Mouse (Mus musculus): ENCODE data around the gene Adgrl3. TPM values are rescaled to one million over a fixed set of nuclear protein-coding genes. Genes with fewer than 3 reads are reported as not detected.

The Adgrl3 gene
- total RNA-seq, 2 experiments from 2014 or later, result 204 to 219 TPM

DNA sequence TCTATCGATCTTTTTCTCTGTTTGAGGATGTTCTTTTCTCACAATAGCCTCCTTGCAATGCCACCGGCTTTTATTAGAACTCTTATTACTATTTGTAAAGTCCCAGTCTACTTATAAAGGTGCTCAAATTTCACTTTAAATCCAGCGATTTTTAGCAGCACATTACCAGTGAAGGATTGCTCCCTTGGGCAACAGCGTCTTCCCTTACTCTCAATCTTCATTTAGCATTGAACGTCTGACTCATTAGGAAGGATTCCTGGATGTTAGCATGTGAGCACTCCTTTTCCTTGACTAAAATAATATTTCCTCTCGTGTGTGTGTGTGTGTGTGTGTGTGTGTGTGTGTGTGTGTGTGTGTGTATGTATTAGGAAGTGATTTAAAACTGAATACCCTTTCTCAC lies 578.1 kb downstream of the Adgrl3 start:
- intact Hi-C loops (cut with DNase I), result no loop called here
- DNase-seq (ENCODE audit: low spot score in 2 of 2), result no peak

DNA sequence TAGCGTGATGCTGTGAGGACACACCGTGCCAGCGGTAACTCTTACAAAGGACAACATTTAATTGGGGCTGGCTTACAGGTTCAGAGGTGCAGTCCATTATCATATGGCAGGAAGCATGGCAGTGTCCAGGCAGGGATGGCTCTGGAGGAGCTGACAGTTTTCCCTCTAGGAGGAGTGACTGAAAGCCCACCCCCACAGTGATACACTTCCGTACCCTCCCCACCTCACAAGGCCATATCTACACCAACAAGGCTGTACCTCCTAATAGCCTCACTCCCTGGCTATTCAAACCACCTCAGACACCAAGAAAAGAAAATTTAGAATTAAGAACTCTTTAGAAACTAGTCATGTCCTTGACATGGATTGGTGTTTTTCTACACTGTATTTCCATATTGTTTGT lies 583.0 kb downstream of the Adgrl3 start:
- intact Hi-C loops (cut with DNase I), result no loop called here

DNA sequence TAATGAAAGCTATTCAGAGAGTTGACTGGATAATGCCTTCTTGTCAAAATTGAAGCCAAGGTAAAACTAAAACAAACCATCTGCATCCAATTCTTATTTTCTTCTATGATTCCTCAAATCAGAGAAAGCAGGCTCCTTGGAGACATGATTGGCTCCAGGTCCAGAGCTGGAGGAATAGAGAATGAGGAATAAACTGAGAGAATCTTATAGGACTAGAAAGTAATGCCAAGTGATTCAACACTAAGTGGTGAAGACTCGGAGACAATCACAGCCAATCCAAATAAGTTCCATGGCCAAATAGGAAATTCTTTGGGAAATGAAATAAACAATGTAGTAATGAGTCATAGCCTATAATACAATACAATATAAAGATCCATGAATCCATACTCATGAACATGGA lies 585.7 kb downstream of the Adgrl3 start:
- no peak for DNase-seq (ENCODE audit: low spot score in 2 of 2)
- intact Hi-C loops (cut with DNase I), result no loop called here

More for the DNA sequence above, 583.0 kb downstream of the Adgrl3 start:
- no peak for DNase-seq (ENCODE audit: low spot score in 2 of 2)

- intact Hi-C loops (cut with DNase I), result no loop called here
- DNase-seq (ENCODE audit: low spot score in 2 of 2), result no peak
Observed at GRCm38 (mm10) chr5:81610223-81610622, 590.3 kb downstream of the Adgrl3 start.

- no peak for DNase-seq (ENCODE audit: low spot score in 2 of 2)
- intact Hi-C loops (cut with DNase I), result no loop called here
Observed at GRCm38 (mm10) chr5:81614674-81615073, 594.7 kb downstream of the Adgrl3 start.

DNA sequence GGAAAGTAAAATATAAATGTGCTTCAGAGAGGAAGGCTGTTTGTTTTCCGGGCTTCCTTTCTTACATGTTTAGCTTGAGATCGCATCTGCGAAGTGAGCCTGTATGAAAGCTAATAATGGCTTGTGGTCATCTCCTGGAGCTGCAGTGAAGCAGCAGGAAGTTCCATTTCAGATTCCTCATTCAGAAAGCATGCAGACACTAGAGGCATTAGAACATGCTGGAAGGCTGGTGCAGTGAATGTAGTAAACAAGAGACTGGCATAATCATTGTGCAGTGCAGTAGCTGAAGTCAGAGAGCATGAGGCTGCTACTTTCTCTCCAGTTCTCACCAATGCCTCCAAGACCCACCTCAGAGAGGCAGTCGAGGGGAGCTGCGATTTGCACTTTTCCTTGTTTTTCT lies 601.2 kb downstream of the Adgrl3 start:
- intact Hi-C loops (cut with DNase I), result no loop called here
- DNase-seq (ENCODE audit: low spot score in 2 of 2), result no peak

DNA sequence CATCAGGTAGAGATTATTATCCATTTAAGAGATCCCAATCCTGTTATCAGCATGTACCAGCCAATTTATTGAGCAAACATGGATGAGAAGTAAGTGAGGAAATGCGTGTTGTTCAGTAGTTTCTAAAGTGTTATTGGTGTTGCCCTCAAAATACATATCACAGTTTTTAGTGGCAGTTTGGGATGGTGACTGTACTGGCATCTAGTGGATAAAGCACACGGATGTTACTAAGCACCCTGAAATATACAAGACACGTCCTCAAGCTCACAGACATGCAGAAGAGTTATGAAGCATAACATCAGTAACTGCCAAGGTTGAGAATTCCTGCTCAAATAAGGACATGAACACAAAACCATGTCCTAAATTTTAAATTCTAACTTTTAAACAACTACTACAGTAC lies 601.8 kb downstream of the Adgrl3 start:
- intact Hi-C loops (cut with DNase I), result no loop called here
- no peak for DNase-seq (ENCODE audit: low spot score in 2 of 2)

- intact Hi-C loops (cut with DNase I), result no loop called here
- DNase-seq (ENCODE audit: low spot score in 2 of 2), result no peak
Observed at GRCm38 (mm10) chr5:81623846-81624245, 603.9 kb downstream of the Adgrl3 start.

DNA sequence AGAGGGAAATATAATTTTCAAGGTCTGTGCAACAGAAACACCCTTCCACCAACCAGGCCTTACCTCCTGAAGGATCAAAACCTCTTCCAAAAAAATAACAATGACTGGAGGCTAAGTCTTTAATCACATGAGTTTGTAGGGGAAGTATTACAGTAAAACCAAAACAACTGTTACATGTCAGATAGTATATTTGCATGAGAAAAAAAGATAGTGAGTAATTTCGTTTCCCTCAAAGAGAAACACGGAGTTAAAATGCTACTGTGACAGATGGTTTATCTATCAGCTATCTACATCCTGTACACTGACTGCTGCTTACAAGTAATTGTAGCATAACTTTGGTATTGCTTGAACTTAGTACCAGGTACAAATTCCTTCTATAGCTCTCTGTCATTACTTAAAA lies 616.2 kb downstream of the Adgrl3 start:
- intact Hi-C loops (cut with DNase I), result no loop called here

GRCm38 (mm10) chr5:81638422-81638821 lies 618.5 kb downstream of the Adgrl3 start:
- intact Hi-C loops (cut with DNase I), result no loop called here
- DNase-seq (ENCODE audit: low spot score in 2 of 2), result no peak

More for the DNA sequence above, 616.2 kb downstream of the Adgrl3 start:
- no peak for DNase-seq (ENCODE audit: low spot score in 2 of 2)

DNA sequence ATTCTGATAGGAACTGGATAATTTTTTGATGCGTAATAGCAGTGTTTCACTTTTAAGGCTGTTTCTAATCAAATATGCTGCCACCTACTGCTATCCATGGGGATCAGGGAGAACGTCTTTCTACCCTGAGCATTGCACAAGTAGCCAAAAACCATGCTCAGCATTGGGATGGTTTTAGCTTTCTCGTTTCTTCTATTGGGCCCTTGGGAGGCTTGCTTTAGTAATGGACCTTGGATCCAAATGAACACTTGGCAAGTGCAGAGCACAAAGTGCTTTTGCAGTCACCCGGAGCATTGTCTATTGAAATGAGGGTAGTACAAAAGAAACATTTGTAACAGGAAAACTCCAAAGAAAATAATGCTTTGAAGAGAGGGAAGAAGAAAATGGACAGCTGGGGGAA lies 620.2 kb downstream of the Adgrl3 start:
- no peak for DNase-seq (ENCODE audit: low spot score in 2 of 2)
- intact Hi-C loops (cut with DNase I), result no loop called here

DNA sequence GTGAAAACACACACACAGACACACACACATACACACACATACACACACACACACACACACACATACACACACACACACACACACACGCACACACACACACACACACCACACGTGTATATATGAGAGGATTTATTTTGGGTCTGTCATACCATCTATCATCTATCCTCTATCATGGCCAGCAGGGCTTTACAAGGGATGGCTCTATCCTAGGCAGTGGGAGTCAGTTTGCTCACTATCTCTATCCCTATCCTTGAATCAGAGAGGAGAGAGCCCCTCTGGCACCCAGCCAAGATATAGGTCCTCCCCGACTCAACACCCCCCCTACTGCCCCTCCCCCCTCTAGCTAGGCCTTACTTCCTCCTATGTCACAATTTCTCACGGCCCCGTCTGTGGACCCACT lies 625.6 kb downstream of the Adgrl3 start:
- DNase-seq (ENCODE audit: low spot score in 2 of 2), result no peak
- intact Hi-C loops (cut with DNase I), result no loop called here

GRCm38 (mm10) chr5:81653941-81654340 lies 634.0 kb downstream of the Adgrl3 start:
- DNase-seq (ENCODE audit: low spot score in 2 of 2), result no peak
- intact Hi-C loops (cut with DNase I), result no loop called here

- intact Hi-C loops (cut with DNase I), result no loop called here
- no peak for DNase-seq (ENCODE audit: low spot score in 2 of 2)
Observed at GRCm38 (mm10) chr5:81661611-81662390, 641.9 kb downstream of the Adgrl3 start.

- intact Hi-C loops (cut with DNase I), result no loop called here
Observed at GRCm38 (mm10) chr5:81671025-81671424, 651.1 kb downstream of the Adgrl3 start.

DNA sequence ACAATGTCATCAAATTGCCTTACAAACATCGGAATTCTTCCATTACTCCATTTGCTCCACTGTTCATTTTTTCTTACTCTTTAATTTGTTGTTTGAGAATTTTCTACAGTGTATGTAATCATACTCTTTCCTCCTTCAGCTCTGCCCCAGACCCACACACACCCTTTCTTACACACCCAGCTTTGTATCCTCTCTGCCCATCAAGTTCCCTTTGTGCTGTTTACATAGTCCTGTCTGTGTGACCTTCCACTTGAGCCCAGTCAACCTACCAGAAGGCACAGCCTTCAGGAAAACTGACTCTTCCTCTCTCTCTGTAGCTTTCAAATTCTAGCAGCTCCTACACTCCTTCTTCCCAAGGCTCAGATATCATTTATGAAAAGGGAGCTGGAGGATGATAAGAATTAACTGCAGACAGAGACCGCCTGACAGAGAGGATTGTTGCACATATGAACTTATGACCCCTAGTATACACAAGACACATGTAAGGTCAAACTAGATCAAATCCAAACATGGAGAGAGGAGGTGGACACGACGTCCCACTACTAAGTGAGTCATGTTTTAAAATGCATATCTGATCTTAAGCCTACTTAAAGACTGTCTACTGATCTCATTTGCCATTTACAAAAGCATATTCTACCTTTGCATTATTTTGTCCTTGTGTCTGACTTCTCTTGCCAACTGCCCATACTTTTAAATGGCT lies 654.5 kb downstream of the Adgrl3 start:
- no peak for DNase-seq (ENCODE audit: low spot score in 2 of 2)
- intact Hi-C loops (cut with DNase I), result no loop called here

More at GRCm38 (mm10) chr5:81671025-81671424, 651.1 kb downstream of the Adgrl3 start:
- DNase-seq (ENCODE audit: low spot score in 2 of 2), result no peak

DNA sequence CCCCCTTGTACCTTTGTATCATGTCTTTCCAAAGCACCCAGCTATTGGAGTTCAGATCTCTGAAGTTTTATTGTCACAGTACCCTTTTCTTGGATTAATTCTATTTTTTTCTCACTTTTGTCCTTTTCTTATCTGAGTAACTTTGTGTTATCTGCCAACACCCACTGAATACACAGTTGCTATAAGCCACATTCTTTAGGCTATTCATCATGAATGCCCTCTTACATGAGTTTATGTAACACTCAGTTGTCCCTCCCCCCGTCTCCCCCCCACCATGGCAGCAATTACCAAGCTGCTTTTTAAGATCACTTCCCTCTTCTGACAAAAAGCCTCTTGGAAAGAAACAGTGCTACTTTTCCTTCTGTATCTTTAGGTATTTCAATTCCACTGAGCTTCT lies 655.0 kb downstream of the Adgrl3 start:
- intact Hi-C loops (cut with DNase I), result no loop called here

GRCm38 (mm10) chr5:81676896-81677295 lies 657.0 kb downstream of the Adgrl3 start:
- intact Hi-C loops (cut with DNase I), result no loop called here
- no peak for DNase-seq (ENCODE audit: low spot score in 2 of 2)

More for the DNA sequence above, 655.0 kb downstream of the Adgrl3 start:
- no peak for DNase-seq (ENCODE audit: low spot score in 2 of 2)

DNA sequence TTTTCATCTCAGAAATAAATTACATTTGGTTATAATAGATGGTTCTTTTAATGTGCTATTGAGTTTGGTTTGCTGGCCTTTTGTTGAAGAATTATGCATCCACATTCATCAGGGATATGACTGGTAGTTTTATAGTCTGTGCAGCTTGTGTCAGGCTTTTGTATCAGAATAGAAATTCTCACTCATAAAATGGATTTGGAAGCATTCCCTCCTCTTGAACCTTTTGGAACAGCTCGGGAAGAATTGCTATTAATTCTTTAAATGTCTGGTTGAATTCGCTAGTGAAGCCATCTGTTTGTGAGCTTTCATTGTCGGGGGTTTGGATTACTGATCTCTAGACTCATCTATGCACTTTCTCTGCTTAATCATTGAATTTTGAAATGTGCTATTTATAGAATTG lies 666.3 kb downstream of the Adgrl3 start:
- intact Hi-C loops (cut with DNase I), result no loop called here

DNA sequence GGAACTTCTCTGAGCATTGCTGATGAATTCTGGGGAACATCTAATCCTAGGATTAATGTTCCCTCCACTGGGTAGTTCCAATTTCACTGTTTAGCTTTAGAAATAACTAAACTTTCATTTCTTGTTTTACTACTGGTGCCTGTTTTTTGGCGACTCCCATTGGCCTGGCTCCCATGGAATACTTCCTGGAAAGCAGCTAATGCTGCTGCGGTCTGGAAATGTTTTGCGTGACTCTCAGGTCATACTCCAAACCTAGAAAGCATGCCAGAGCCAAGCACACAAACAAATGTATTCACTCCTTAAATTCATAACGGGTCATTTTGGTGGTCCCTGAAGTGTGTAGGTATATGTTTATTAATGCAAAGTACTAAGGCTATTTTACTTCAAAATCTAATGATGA lies 666.9 kb downstream of the Adgrl3 start:
- no peak for DNase-seq (ENCODE audit: low spot score in 2 of 2)
- intact Hi-C loops (cut with DNase I), result no loop called here

More for the DNA sequence above, 666.3 kb downstream of the Adgrl3 start:
- no peak for DNase-seq (ENCODE audit: low spot score in 2 of 2)

DNA sequence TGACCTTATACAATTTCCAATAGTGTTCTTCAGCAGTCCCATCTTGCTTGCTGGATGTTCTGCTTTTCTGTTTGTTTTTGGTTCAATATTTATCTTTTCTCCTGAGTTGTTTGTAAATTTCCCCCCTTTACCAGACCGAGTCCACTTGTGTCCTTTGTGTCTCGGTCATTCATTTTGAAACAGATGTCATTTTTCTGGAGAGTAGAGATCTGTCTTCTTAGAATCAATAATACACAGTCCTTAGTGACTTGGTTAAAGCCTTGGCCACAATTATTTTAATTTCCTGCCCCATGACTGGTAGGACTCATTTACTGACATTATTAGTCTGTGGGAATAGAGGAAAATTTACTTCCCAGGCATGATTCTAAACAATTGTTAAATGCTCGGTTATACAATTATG lies 709.7 kb downstream of the Adgrl3 start:
- intact Hi-C loops (cut with DNase I), result no loop called here
- no peak for DNase-seq (ENCODE audit: low spot score in 2 of 2)
